In the genomic region with DNA sequence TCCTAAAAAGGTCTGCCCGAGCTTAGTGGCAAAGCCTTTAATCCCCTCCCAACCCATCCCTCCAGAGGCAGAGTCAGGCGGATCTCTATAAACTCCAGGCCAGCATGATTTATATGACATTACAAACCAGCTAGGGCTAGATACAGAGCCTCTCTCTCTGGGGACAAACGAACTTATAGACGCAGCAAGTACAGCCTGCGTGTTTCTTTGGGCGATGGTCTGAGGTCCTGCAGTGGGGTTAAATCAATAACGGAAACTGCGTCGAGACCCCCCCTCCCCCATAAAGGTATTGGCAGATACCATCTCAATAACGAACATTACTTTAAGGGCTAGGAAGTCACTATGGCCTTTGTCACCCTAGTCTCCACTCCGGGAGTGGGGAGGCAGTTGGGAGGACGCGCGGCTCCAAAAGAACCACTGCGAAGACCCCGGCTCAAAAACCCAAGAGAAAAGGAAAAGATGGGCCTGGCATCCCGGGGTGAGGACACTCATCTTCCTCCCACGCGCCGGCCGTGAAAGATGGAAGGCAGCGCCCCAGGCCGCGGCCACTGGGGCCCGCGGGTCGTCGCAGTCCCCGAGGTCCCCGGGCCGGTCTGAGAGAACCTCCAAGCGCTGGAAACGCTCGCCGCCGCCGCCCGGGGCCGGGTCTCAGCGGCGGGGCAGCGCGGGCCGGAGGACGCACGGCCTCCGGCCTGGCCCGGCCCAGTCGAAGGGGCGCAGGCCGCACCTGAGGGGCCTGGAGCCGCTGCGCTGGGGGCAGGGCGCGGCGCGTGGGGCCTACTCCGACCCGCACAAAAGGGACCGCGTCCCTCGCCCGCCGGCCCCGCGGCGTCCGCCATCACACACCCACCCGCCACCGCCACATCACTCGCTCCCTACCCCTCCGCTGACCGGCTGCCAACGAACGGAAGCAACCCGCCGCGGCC, we compare ENCODE assay signal across 8 mouse cellular contexts. TPM values are rescaled to one million over a fixed set of nuclear protein-coding genes. Genes with fewer than 3 reads are reported as not detected.
DNase-seq lines count a peak whose midpoint lies in the region; ATAC-seq and TF ChIP-seq lines count a peak whose summit lies in the region.

No protein-coding gene starts in this region.

- no peaks in the 10 kb centered on the region for H3K27me3 ChIP-seq in embryonic facial prominence, embryonic 11.5 days (ENCODE audit: control insufficient read depth, insufficient read depth, low read length)
- no peaks in the 10 kb centered on the region for H3K27me3 ChIP-seq in hindbrain, embryonic 14.5 days (ENCODE audit: control insufficient read depth, insufficient read depth, low read length)
- no peaks in the 10 kb centered on the region for H3K27me3 ChIP-seq in liver, embryonic 14.5 days (ENCODE audit: control insufficient read depth, insufficient read depth, low read length)

- ATAC-seq in embryonic facial prominence, embryonic 11.5 days (replicated peaks; ENCODE audit: insufficient number of reproducible peaks, low FRiP score, low TSS enrichment, low read depth) = peak; percentile 87
- ATAC-seq in hindbrain, embryonic 14.5 days (ENCODE audit: low FRiP score) = peak; percentile 78
- peak; percentile 75 for ATAC-seq in liver, embryonic 14.5 days (ENCODE audit: insufficient read depth)

- H3K36me3 ChIP-seq in embryonic facial prominence, embryonic 11.5 days (replicated peaks; ENCODE audit: control insufficient read depth, insufficient read depth, low read depth, low read length) = peaks cover 11% of the 10 kb centered on the region
- peaks cover 39% of the 10 kb centered on the region for H3K36me3 ChIP-seq in hindbrain, embryonic 14.5 days (replicated peaks; ENCODE audit: control insufficient read depth, insufficient read depth)
- H3K36me3 ChIP-seq in liver, embryonic 14.5 days (replicated peaks; ENCODE audit: control insufficient read depth, insufficient read depth, low read depth) = peaks cover 30% of the 10 kb centered on the region

- TF ChIP-seq EP300 in liver, embryonic 14.5 days (IDR thresholded peaks at IDR 0.05; ENCODE audit: low read depth) = no peak

- H3K9me3 ChIP-seq in embryonic facial prominence, embryonic 11.5 days (replicated peaks; ENCODE audit: control insufficient read depth, low read length) = no peaks in the 10 kb centered on the region
- no peaks in the 10 kb centered on the region for H3K9me3 ChIP-seq in hindbrain, embryonic 14.5 days (ENCODE audit: control insufficient read depth, low read length)
- no peaks in the 10 kb centered on the region for H3K9me3 ChIP-seq in liver, embryonic 14.5 days (ENCODE audit: control insufficient read depth, low read length)

- WGBS in lung, adult 2 months = 1% methylated on average over 75 of the region's 78 CpGs
- 2% methylated on average over 77 of the region's 78 CpGs for WGBS in embryonic facial prominence, embryonic 11.5 days
- WGBS in hindbrain, embryonic 14.5 days = under 1% methylated on average over 75 of the region's 78 CpGs
- under 1% methylated on average over 77 of the region's 78 CpGs for WGBS in liver, embryonic 14.5 days (ENCODE audit: insufficient replicate concordance)

- no peak for DNase-seq in lung, adult 2 months
- DNase-seq in lung, postnatal 14 days = no peak
- peak; percentile 54 for DNase-seq in Muller cell, postnatal 12 days (ENCODE audit: inconsistent ontology term)
- DNase-seq in embryonic facial prominence, embryonic 11.5 days (ENCODE audit: low spot score) = peak; percentile 12
- no peak for DNase-seq in hindbrain, embryonic 14.5 days (ENCODE audit: low spot score)
- DNase-seq in liver, embryonic 14.5 days (ENCODE audit: low read depth in 3 of 3, low spot score in 3 of 3) = peak in 1 of 3 experiments; percentile 14
- peak; percentile 44 for DNase-seq in retina, postnatal 1 day
- DNase-seq in kidney, postnatal 4 days = no peak

- peaks cover 2% of the 10 kb centered on the region for H3K4me1 ChIP-seq in lung, adult 2 months (ENCODE audit: control insufficient read depth, insufficient read depth, low read length)
- H3K4me1 ChIP-seq in embryonic facial prominence, embryonic 11.5 days (ENCODE audit: control insufficient read depth, insufficient read depth, low read length) = no peaks in the 10 kb centered on the region
- peaks cover 12% of the 10 kb centered on the region; the same call in 1 of the 2 replicates for H3K4me1 ChIP-seq in hindbrain, embryonic 14.5 days (replicated peaks; ENCODE audit: control insufficient read depth, insufficient read depth, low read length)
- peaks cover 6 to 13% of the 10 kb centered on the region in 2 experiments for H3K4me1 ChIP-seq in liver, embryonic 14.5 days (replicated peaks; ENCODE audit: control insufficient read depth in 2 of 2, insufficient read depth in 2 of 2, low read length in 1 of 2)

- TF ChIP-seq POLR2A in lung, adult 2 months (IDR thresholded peaks at IDR 0.05; ENCODE audit: borderline replicate concordance, extremely low read depth, low read depth, low read length) = no peak

- H3K27ac ChIP-seq in embryonic facial prominence, embryonic 11.5 days (replicated peaks; ENCODE audit: low read depth, low read length) = peak overlapping the region; percentile 92
- H3K27ac ChIP-seq in hindbrain, embryonic 14.5 days = peak overlapping the region; percentile 98
- peak overlapping the region; percentile 96 for H3K27ac ChIP-seq in liver, embryonic 14.5 days

- TF ChIP-seq CTCF in lung, adult 2 months (IDR thresholded peaks at IDR 0.05; ENCODE audit: insufficient read depth, low read length) = no peak
- no peak for TF ChIP-seq CTCF in liver, embryonic 14.5 days (IDR thresholded peaks at IDR 0.05; ENCODE audit: low read depth)

- H3K9ac ChIP-seq in embryonic facial prominence, embryonic 11.5 days (replicated peaks; ENCODE audit: low read length) = peak overlapping the region; percentile 99
- H3K9ac ChIP-seq in hindbrain, embryonic 14.5 days = peak overlapping the region; percentile 90
- H3K9ac ChIP-seq in liver, embryonic 14.5 days (replicated peaks) = peak overlapping the region; percentile 93

- H3K4me2 ChIP-seq in embryonic facial prominence, embryonic 11.5 days (ENCODE audit: low read depth, low read length) = peak overlapping the region; percentile 70
- H3K4me2 ChIP-seq in hindbrain, embryonic 14.5 days (replicated peaks) = peak overlapping the region; percentile 75
- H3K4me2 ChIP-seq in liver, embryonic 14.5 days (ENCODE audit: low read depth) = peak overlapping the region; percentile 78

- peak overlapping the region; percentile 93 for H3K4me3 ChIP-seq in lung, adult 2 months (replicated peaks; ENCODE audit: extremely low read depth, low read depth, low read length)
- H3K4me3 ChIP-seq in embryonic facial prominence, embryonic 11.5 days (ENCODE audit: low read depth, low read length) = peak overlapping the region; percentile 98
- H3K4me3 ChIP-seq in hindbrain, embryonic 14.5 days (replicated peaks; ENCODE audit: low read length) = peak overlapping the region; percentile 87
- H3K4me3 ChIP-seq in liver, embryonic 14.5 days (ENCODE audit: insufficient read depth in 1 of 2, low read depth in 2 of 2, low read length in 2 of 2) = peak overlapping the region; percentile 84 to 87

RNA-seq across cellular contexts. Expression of a gene that starts 0.6 kb away (rescaled TPM):
- 30.9 and 41.9 TPM in 2 replicates for polyA plus RNA-seq in lung, adult 2 months (2012; rRNA removed)
- 145 and 158 TPM in 2 replicates for polyA plus RNA-seq in embryonic facial prominence, embryonic 11.5 days (2014; fragmentation: Nextera tagmentation; extraction: Ambion mirVana)
- 93.0 and 96.0 TPM in 2 replicates for polyA plus RNA-seq in hindbrain, embryonic 14.5 days (2014; fragmentation: Nextera tagmentation; extraction: Ambion mirVana)
- polyA plus RNA-seq in liver, embryonic 14.5 days (2012; rRNA removed) = 18.7 and 26.0 TPM in 2 replicates
- 44.9 and 55.3 TPM in 2 replicates for polyA plus RNA-seq in liver, embryonic 14.5 days (2014; fragmentation: Nextera tagmentation; extraction: Ambion mirVana)

Comparison
In these comparisons a context has a peak if more than half of its experiments do, and no peak if none do; other contexts are left out.
1. DNase-seq: peak in Muller cell, postnatal 12 days (single experiment), embryonic facial prominence, embryonic 11.5 days (single experiment) and retina, postnatal 1 day (single experiment); none in lung, adult 2 months (single experiment), lung, postnatal 14 days (single experiment), hindbrain, embryonic 14.5 days (single experiment) and kidney, postnatal 4 days (0 of 2).
2. Peak in every context shown above with its lines, with median percentiles within 50 percentile points of each other: H3K4me3 ChIP-seq, ATAC-seq, H3K27ac ChIP-seq, H3K4me2 ChIP-seq and H3K9ac ChIP-seq.